Mouse (Mus musculus) G1E (cell line): ENCODE data around the gene Gmeb2.

Experiments used
- CTCF ChIP-seq: IDR thresholded peaks from 2 replicates; pipeline ENCODE4 v1.5.1; 2012; ENCODE audit warnings: low read depth, low read length, inconsistent platforms, mixed read lengths
- GATA1 ChIP-seq: IDR thresholded peaks from 2 replicates; pipeline ENCODE4 v1.6.1; 2012; ENCODE audit warnings: borderline replicate concordance, low read length, inconsistent platforms, mixed read lengths
- GATA2 ChIP-seq: IDR thresholded peaks from 2 replicates; pipeline ENCODE4 v1.6.1; 2012; ENCODE audit warnings: low read depth, low read length, inconsistent platforms, borderline replicate concordance
- POLR2AphosphoS5 ChIP-seq: IDR thresholded peaks from 2 replicates; pipeline ENCODE4 v1.6.1; 2012; ENCODE audit warnings: low read depth, low read length, inconsistent platforms; ENCODE audit not compliant: insufficient replicate concordance
- TAL1 ChIP-seq: conservative IDR thresholded peaks from 2 replicates; pipeline ENCODE4 v1.6.1; 2012; ENCODE audit warnings: low read depth, low read length, inconsistent platforms, mixed read lengths

GRCm38 (mm10) chr2:181290937-181291336 lies 3.1 kb upstream of the Gmeb2 start:
- TF ChIP-seq CTCF (no peak), TAL1 (no peak), POLR2AphosphoS5 (no peak), GATA1 (no peak), GATA2 (no peak)
